Mouse (Mus musculus) urinary bladder, postnatal 25 days (tissue): ENCODE results near the gene Fbxl8.

Experiments
- DNase-seq: peaks from one replicate; pipeline ENCODE4 v3.0.0; 2022; ENCODE audit warnings: low spot score

Fbxl8 gene

GRCm38 (mm10) chr8:105304325-105305210 lies 40.1 kb downstream of the Fbxl8 start:
- no peak for DNase-seq

GRCm38 (mm10) chr8:105305211-105306145 lies 41.0 kb downstream of the Fbxl8 start, which contains the start of gene Elmo3:
Gene Elmo3, plus strand, starts transcription at chr8:105305601.
- peak; percentile 69 for DNase-seq

- DNase-seq: no peak
Measured at GRCm38 (mm10) chr8:105306146-105306691, 41.8 kb downstream of the Fbxl8 start.

GRCm38 (mm10) chr8:105307670-105308069 lies 43.2 kb downstream of the Fbxl8 start:
- DNase-seq: no peak

- DNase-seq: no peak
Measured at GRCm38 (mm10) chr8:105308428-105308827, 44.0 kb downstream of the Fbxl8 start.

- no peak for DNase-seq
Measured at GRCm38 (mm10) chr8:105309142-105309847, 44.8 kb downstream of the Fbxl8 start.

GRCm38 (mm10) chr8:105310118-105310517 lies 45.7 kb downstream of the Fbxl8 start:
- DNase-seq: no peak

- DNase-seq: no peak
Measured at GRCm38 (mm10) chr8:105311718-105312117, 47.3 kb downstream of the Fbxl8 start.

- DNase-seq: no peak
Measured at GRCm38 (mm10) chr8:105312891-105313481, 48.5 kb downstream of the Fbxl8 start.

- DNase-seq: no peak
Measured at GRCm38 (mm10) chr8:105313622-105314402, 49.4 kb downstream of the Fbxl8 start.

- no peak for DNase-seq
Measured at GRCm38 (mm10) chr8:105315073-105315769, 50.8 kb downstream of the Fbxl8 start.

GRCm38 (mm10) chr8:105317941-105318340 lies 53.5 kb downstream of the Fbxl8 start:
- DNase-seq: no peak

GRCm38 (mm10) chr8:105318662-105319190 lies 54.3 kb downstream of the Fbxl8 start:
- no peak for DNase-seq
